Mouse (Mus musculus): ENCODE results near the gene Tsga8.

Tsga8 gene

GRCm38 (mm10) chrX:83487598-83487997, at the start of gene Tsga8:
Gene Tsga8 (minus strand): TSS chrX:83487924.
- DNase-seq, result no peak
